ENCODE assay signal across 27 mouse cellular contexts in the genomic region with DNA sequence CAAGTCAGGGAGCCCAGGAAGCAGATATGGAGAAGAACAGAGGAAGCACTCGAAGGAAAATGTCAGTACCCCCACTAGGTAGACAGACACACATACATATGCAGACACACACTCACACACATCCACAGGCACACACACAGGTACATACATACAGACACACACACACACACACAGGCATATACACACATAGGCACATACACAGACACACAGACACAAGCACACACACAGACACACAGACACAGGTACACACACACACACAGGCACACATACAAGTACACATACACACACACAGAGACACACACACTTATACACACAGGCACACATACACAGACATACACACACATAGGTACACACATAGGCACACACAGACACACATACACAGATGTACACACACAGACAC. TPM values are rescaled to one million over a fixed set of nuclear protein-coding genes. Genes with fewer than 3 reads are reported as not detected.
DNase-seq lines count a peak whose midpoint lies in the region; ATAC-seq and TF ChIP-seq lines count a peak whose summit lies in the region.
"Had no signal": no experiment of that assay in that cellular context is flagged by ENCODE, and none has a peak within 500 bp of the region (broad histone marks: within the 10 kb centered on the region; RNA-seq: fewer than 3 reads in every experiment).

No protein-coding gene starts in this region.

- TF ChIP-seq POLR2A in MEL (IDR thresholded peaks at IDR 0.05; ENCODE audit: control insufficient read depth in 1 of 2, insufficient read depth in 1 of 2, low read depth in 1 of 2, low read length in 2 of 2, poor library complexity in 1 of 2): no peak

- H3K27ac ChIP-seq in kidney, postnatal 0 days: no peak overlapping the region
- H3K27ac ChIP-seq in kidney, embryonic 14.5 days (ENCODE audit: low read depth, low read length): no peak overlapping the region
- H3K27ac ChIP-seq in MEL (ENCODE audit: control insufficient read depth, low read depth, low read length): no peak overlapping the region
- no peak overlapping the region for H3K27ac ChIP-seq in limb, embryonic 12.5 days
- H3K27ac ChIP-seq: embryonic facial prominence, embryonic 15.5 days; forebrain, embryonic 15.5 days; heart, embryonic 15.5 days; hindbrain, embryonic 14.5 days had no signal

- no peak for DNase-seq in kidney, postnatal 0 days (ENCODE audit: low spot score)
- DNase-seq in G1E (ENCODE audit: low spot score) (no peak), MEL (ENCODE audit: low read depth, low spot score) (no peak)
- no peak for DNase-seq in adrenal gland, adult 2 months
- DNase-seq: adrenal gland, postnatal 14 days; cerebellum, adult 11-12 months; cerebellum, adult 8-10 months; cerebellum, postnatal 10 days; cerebellum, postnatal 36 days; embryo, embryonic 11 days; gastrocnemius, postnatal 25 days; heart, adult 18-20 months; heart, postnatal 10 days had no signal

- 0 out of 2 replicates have a peak, but pooled peaks cover 3% of the 10 kb centered on the region for H3K27me3 ChIP-seq in kidney, postnatal 0 days (ENCODE audit: insufficient read depth, low read length)
- no peaks in the 10 kb centered on the region for H3K27me3 ChIP-seq in kidney, embryonic 14.5 days (ENCODE audit: control insufficient read depth, insufficient read depth, low read length)
- peaks cover 65% of the 10 kb centered on the region for H3K27me3 ChIP-seq in G1E (ENCODE audit: insufficient read depth, low read length)
- peaks cover 4% of the 10 kb centered on the region in 2 experiments; a peak in 3 of 4 replicates for H3K27me3 ChIP-seq in MEL (ENCODE audit: control insufficient read depth in 1 of 2, insufficient read depth in 2 of 2, low read length in 2 of 2)
- H3K27me3 ChIP-seq in limb, embryonic 12.5 days: peaks cover 2% of the 10 kb centered on the region; the same call in 1 of the 2 replicates
- H3K27me3 ChIP-seq: embryonic facial prominence, embryonic 15.5 days; forebrain, embryonic 15.5 days; heart, embryonic 15.5 days; Patski had no signal

- H3K9ac ChIP-seq in kidney, postnatal 0 days (ENCODE audit: low read depth, low read length): no peak overlapping the region
- no peak overlapping the region for H3K9ac ChIP-seq in kidney, embryonic 14.5 days (ENCODE audit: low read depth, low read length)
- H3K9ac ChIP-seq in MEL (ENCODE audit: control insufficient read depth, low read depth, low read length, poor library complexity, severe bottlenecking): no peak overlapping the region
- H3K9ac ChIP-seq in limb, embryonic 12.5 days (replicated peaks): 0 out of 2 replicates have a peak overlapping the region, but pooled peaks have one; percentile 18
- H3K9ac ChIP-seq: embryonic facial prominence, embryonic 15.5 days; forebrain, embryonic 15.5 days; heart, embryonic 12.5 days; heart, embryonic 15.5 days; hindbrain, embryonic 14.5 days had no signal

- no peaks in the 10 kb centered on the region for H3K9me3 ChIP-seq in kidney, postnatal 0 days (replicated peaks; ENCODE audit: low read length)
- H3K9me3 ChIP-seq in kidney, embryonic 14.5 days (ENCODE audit: control insufficient read depth, low read length): no peaks in the 10 kb centered on the region
- no peaks in the 10 kb centered on the region for H3K9me3 ChIP-seq in G1E (replicated peaks)
- H3K9me3 ChIP-seq in MEL (replicated peaks; ENCODE audit: insufficient read depth, low read length): no peaks in the 10 kb centered on the region
- H3K9me3 ChIP-seq in limb, embryonic 12.5 days: no peaks in the 10 kb centered on the region
- H3K9me3 ChIP-seq: embryonic facial prominence, embryonic 15.5 days; forebrain, embryonic 10.5 days; forebrain, embryonic 15.5 days; heart, embryonic 12.5 days; heart, embryonic 15.5 days; hindbrain, embryonic 10.5 days had no signal

- 0 out of 2 replicates have a peak, but pooled peaks have one; percentile 9 for ATAC-seq in kidney, postnatal 0 days (replicated peaks; ENCODE audit: low FRiP score, low read depth)
- ATAC-seq in kidney, embryonic 14.5 days (ENCODE audit: low FRiP score, low TSS enrichment): no peak
- no peak for ATAC-seq in G1E (ENCODE audit: extremely low read depth, insufficient number of reproducible peaks, low FRiP score, poor library complexity, severe bottlenecking)
- no peak for ATAC-seq in limb, embryonic 12.5 days (ENCODE audit: insufficient number of reproducible peaks, insufficient read depth, low FRiP score, low TSS enrichment, low read depth)
- ATAC-seq: CD4-positive, CD25-positive, alpha-beta regulatory T cell, adult 4 months; forebrain, embryonic 15.5 days; hindbrain, postnatal 0 days; inflammation-experienced regulatory T-cells, adult 6 months; intestine, embryonic 16.5 days; Patski had no signal

- H3K4me2 ChIP-seq in kidney, postnatal 0 days (ENCODE audit: low read length): no peak overlapping the region
- no peak overlapping the region for H3K4me2 ChIP-seq in kidney, embryonic 14.5 days (replicated peaks; ENCODE audit: low read depth, low read length)
- no peak overlapping the region for H3K4me2 ChIP-seq in limb, embryonic 12.5 days
- H3K4me2 ChIP-seq: embryonic facial prominence, embryonic 15.5 days; forebrain, embryonic 15.5 days; heart, embryonic 12.5 days; heart, embryonic 15.5 days; hindbrain, embryonic 14.5 days had no signal

- no peak for TF ChIP-seq EP300 in MEL (IDR thresholded peaks at IDR 0.05; ENCODE audit: low read depth in 1 of 2, low read length in 2 of 2)

- no peak for TF ChIP-seq RAD21 in MEL (IDR thresholded peaks at IDR 0.05; ENCODE audit: low read depth, low read length)

- H3K4me3 ChIP-seq in kidney, postnatal 0 days (replicated peaks; ENCODE audit: low read depth, low read length): no peak overlapping the region
- no peak overlapping the region for H3K4me3 ChIP-seq in kidney, embryonic 14.5 days (ENCODE audit: low read length)
- H3K4me3 ChIP-seq in G1E (ENCODE audit: low read depth, low read length): no peak overlapping the region
- H3K4me3 ChIP-seq in MEL (ENCODE audit: control insufficient read depth in 1 of 2, insufficient read depth in 1 of 2, low read depth in 2 of 2, low read length in 2 of 2): no peak overlapping the region
- no peak overlapping the region for H3K4me3 ChIP-seq in limb, embryonic 12.5 days (replicated peaks)
- H3K4me3 ChIP-seq: embryonic facial prominence, embryonic 15.5 days; forebrain, embryonic 10.5 days; forebrain, embryonic 15.5 days; heart, embryonic 12.5 days; heart, embryonic 15.5 days; hindbrain, embryonic 10.5 days had no signal

- no peaks in the 10 kb centered on the region for H3K36me3 ChIP-seq in kidney, postnatal 0 days (ENCODE audit: insufficient read depth, low read length)
- H3K36me3 ChIP-seq in kidney, embryonic 14.5 days (ENCODE audit: control insufficient read depth, insufficient read depth, low read length): no peaks in the 10 kb centered on the region
- H3K36me3 ChIP-seq in G1E (replicated peaks) (no peaks in the 10 kb centered on the region), MEL (ENCODE audit: control insufficient read depth in 1 of 2, insufficient read depth in 2 of 2, low read length in 2 of 2) (no peaks in the 10 kb centered on the region)
- no peaks in the 10 kb centered on the region for H3K36me3 ChIP-seq in limb, embryonic 12.5 days
- H3K36me3 ChIP-seq: embryonic facial prominence, embryonic 15.5 days; forebrain, embryonic 10.5 days; forebrain, embryonic 15.5 days; heart, embryonic 12.5 days; heart, embryonic 15.5 days; hindbrain, embryonic 10.5 days had no signal

- no peak for TF ChIP-seq CTCF in kidney, postnatal 0 days (IDR thresholded peaks at IDR 0.05; ENCODE audit: low read depth)
- TF ChIP-seq CTCF in G1E (IDR thresholded peaks at IDR 0.05; ENCODE audit: low read depth, low read length): 0 out of 2 replicates have a peak, but pooled peaks have one; percentile 5
- no peak for TF ChIP-seq CTCF in MEL (IDR thresholded peaks at IDR 0.05 in 2 of 3, conservative IDR thresholded peaks at IDR 0.05 in 1 of 3; ENCODE audit: control insufficient read depth in 1 of 3, insufficient read depth in 1 of 3, low read depth in 2 of 3, low read length in 3 of 3, poor library complexity in 1 of 3, severe bottlenecking in 1 of 3)

- H3K4me1 ChIP-seq in kidney, postnatal 0 days (replicated peaks; ENCODE audit: insufficient read depth, low read length): peaks cover 11% of the 10 kb centered on the region
- H3K4me1 ChIP-seq in kidney, embryonic 14.5 days (ENCODE audit: control insufficient read depth, insufficient read depth, low read length): peaks cover 36% of the 10 kb centered on the region
- H3K4me1 ChIP-seq in G1E (ENCODE audit: insufficient read depth, low read depth, low read length) (no peaks in the 10 kb centered on the region), MEL (ENCODE audit: control insufficient read depth in 1 of 2, insufficient read depth in 2 of 2, low read length in 2 of 2) (no peaks in the 10 kb centered on the region)
- peaks cover 64% of the 10 kb centered on the region for H3K4me1 ChIP-seq in limb, embryonic 12.5 days (replicated peaks)

- H3K79me2 ChIP-seq in MEL (ENCODE audit: control insufficient read depth, insufficient read depth, low read length, poor library complexity): no peaks in the 10 kb centered on the region

- WGBS in kidney, postnatal 0 days: 67% methylated on average over 1 of the region's 1 CpGs
- 78% methylated on average over 1 of the region's 1 CpGs for WGBS in kidney, embryonic 14.5 days
- 80% methylated on average over 1 of the region's 1 CpGs for WGBS in limb, embryonic 12.5 days

RNA-seq across cellular contexts. Expression of gene Eif2b2, which starts 19.3 kb away (rescaled TPM):
- 76.0 and 82.0 TPM in 2 replicates for polyA plus RNA-seq in kidney, postnatal 0 days (2015; fragmentation: Nextera tagmentation; extraction: Ambion mirVana)
- polyA plus RNA-seq in kidney, embryonic 14.5 days (2014; fragmentation: Nextera tagmentation; extraction: Ambion mirVana): 95.7 and 105 TPM in 2 replicates
- total RNA-seq in G1E (2014; fragmentation: Nextera tagmentation): 28.4 and 36.0 TPM in 2 replicates
- 136 and 155 TPM in 2 replicates for total RNA-seq in G1E (2017)
- polyA plus RNA-seq in G1E (2012): 320 and 408 TPM in 2 replicates
- 137 and 150 TPM in 2 replicates for total RNA-seq in MEL (2012; rRNA removed)
- polyA plus RNA-seq in MEL (2012; ENCODE audit: insufficient read depth in 1 of 2, insufficient read length in 2 of 2, low read depth in 1 of 2, low replicate concordance in 2 of 2, missing spikeins in 1 of 2): 100 to 1,000 TPM in 1 of 2 experiments, not detected in 1; 193 TPM
- 80.6 and 83.3 TPM in 2 replicates for polyA plus RNA-seq in limb, embryonic 12.5 days (2016; fragmentation: Nextera tagmentation; extraction: Ambion mirVana)
- 10 to 100 TPM; 64.2 to 95.9 TPM for total RNA-seq in adrenal gland, adult 2 months (2021)
- polyA plus RNA-seq in adrenal gland, adult 2 months (2012; rRNA removed): 94.8 and 100.0 TPM in 2 replicates

RNA-seq across cellular contexts. Expression of gene Pgf, which starts 22.4 kb away (rescaled TPM):
- polyA plus RNA-seq in kidney, postnatal 0 days (2015; fragmentation: Nextera tagmentation; extraction: Ambion mirVana): 5.6 and 6.1 TPM in 2 replicates
- polyA plus RNA-seq in kidney, embryonic 14.5 days (2014; fragmentation: Nextera tagmentation; extraction: Ambion mirVana): 16.3 and 21.9 TPM in 2 replicates
- not detected in 2 replicates for total RNA-seq in G1E (2014; fragmentation: Nextera tagmentation)
- 1.9 and 2.1 TPM in 2 replicates for total RNA-seq in G1E (2017)
- polyA plus RNA-seq in G1E (2012): not detected in 2 replicates
- not detected in 2 replicates for total RNA-seq in MEL (2012; rRNA removed)
- polyA plus RNA-seq in MEL (2012; ENCODE audit: insufficient read depth in 1 of 2, insufficient read length in 2 of 2, low read depth in 1 of 2, low replicate concordance in 2 of 2, missing spikeins in 1 of 2): under 1 TPM in 1 of 2 experiments, not detected in 1; 0.46 TPM
- 17.0 and 17.8 TPM in 2 replicates for polyA plus RNA-seq in limb, embryonic 12.5 days (2016; fragmentation: Nextera tagmentation; extraction: Ambion mirVana)
- total RNA-seq in adrenal gland, adult 2 months (2021): 1 to 10 TPM in 1 of 2 experiments, under 1 TPM in 1; 0.37 to 2.8 TPM
- polyA plus RNA-seq in adrenal gland, adult 2 months (2012; rRNA removed): 0.63 and 1.6 TPM in 2 replicates
- polyA plus RNA-seq: CD4-positive, CD25-positive, alpha-beta regulatory T cell, adult 4 months; inflammation-experienced regulatory T-cells, adult 6 months had no signal

RNA-seq across cellular contexts. Expression of gene Rps6kl1, which starts 48.9 kb away (rescaled TPM):
- polyA plus RNA-seq in kidney, postnatal 0 days (2015; fragmentation: Nextera tagmentation; extraction: Ambion mirVana): 0.87 and 1.1 TPM in 2 replicates
- polyA plus RNA-seq in kidney, embryonic 14.5 days (2014; fragmentation: Nextera tagmentation; extraction: Ambion mirVana): 0.61 and 1.0 TPM in 2 replicates
- total RNA-seq in G1E (2014; fragmentation: Nextera tagmentation) (not detected in 2 replicates), G1E (2017) (0.06 and 0.11 TPM in 2 replicates), MEL (2012; rRNA removed) (3.4 and 5.4 TPM in 2 replicates)
- polyA plus RNA-seq in G1E (2012) (0.03 TPM in 1 of 2 replicates, not detected in the other), MEL (2012; ENCODE audit: insufficient read depth in 1 of 2, insufficient read length in 2 of 2, low read depth in 1 of 2, low replicate concordance in 2 of 2, missing spikeins in 1 of 2) (1 to 10 TPM in 1 of 2 experiments, not detected in 1; 6.2 TPM)
- polyA plus RNA-seq in limb, embryonic 12.5 days (2016; fragmentation: Nextera tagmentation; extraction: Ambion mirVana): 0.46 and 0.56 TPM in 2 replicates
- 1 to 10 TPM in 1 of 2 experiments, under 1 TPM in 1; 0.37 to 1.5 TPM for total RNA-seq in adrenal gland, adult 2 months (2021)
- 1.5 and 1.8 TPM in 2 replicates for polyA plus RNA-seq in adrenal gland, adult 2 months (2012; rRNA removed)
